Mouse (Mus musculus) liver, embryonic 12.5 days (tissue): ENCODE results near the gene Slc6a21. TPM values are rescaled to one million over a fixed set of nuclear protein-coding genes. Genes with fewer than 3 reads are reported as not detected.

Source experiments
- polyA plus RNA-seq: library from polyadenylated mRNA; unstranded; fragments of >200 nt; fragmentation: Nextera tagmentation; extraction: Ambion mirVana; gene quantifications from 2 replicates; pipeline ENCODE4 v1.2.1, GENCODE M21; 2016

Gene Slc6a21
- polyA plus RNA-seq, 1 experiment from 2014 or later = not detected

Other genes with a start within 250 kb of the Slc6a21 start
- gene Prr12, start 224.6 kb upstream of the Slc6a21 start, polyA plus RNA-seq = 3.0 and 4.1 TPM in 2 replicates
- 31.6 and 38.7 TPM in 2 replicates for gene Nosip, start 215.1 kb upstream of the Slc6a21 start, polyA plus RNA-seq
- 8.5 and 8.6 TPM in 2 replicates for gene Prrg2, start 214.8 kb upstream of the Slc6a21 start, polyA plus RNA-seq
- 69.1 and 70.9 TPM in 2 replicates for gene Rcn3, start 185.3 kb upstream of the Slc6a21 start, polyA plus RNA-seq
- gene Fcgrt, start 173.7 kb upstream of the Slc6a21 start, polyA plus RNA-seq = 26.6 and 26.9 TPM in 2 replicates
- 1,421 and 1,491 TPM in 2 replicates for gene Rps11, start 153.1 kb upstream of the Slc6a21 start, polyA plus RNA-seq
- gene Rpl13a, start 148.8 kb upstream of the Slc6a21 start, polyA plus RNA-seq = 1,134 and 1,149 TPM in 2 replicates
- 0.27 and 0.59 TPM in 2 replicates for gene Gm45713, start 141.3 kb upstream of the Slc6a21 start, polyA plus RNA-seq
- gene Flt3l, start 141.1 kb upstream of the Slc6a21 start, polyA plus RNA-seq = 5.1 and 5.7 TPM in 2 replicates
- gene Pih1d1, start 123.2 kb upstream of the Slc6a21 start, polyA plus RNA-seq = 60.5 and 61.7 TPM in 2 replicates
- 35.9 and 41.2 TPM in 2 replicates for gene Aldh16a1, start 122.9 kb upstream of the Slc6a21 start, polyA plus RNA-seq
- not detected in 2 replicates for gene Slc17a7, start 113.6 kb upstream of the Slc6a21 start, polyA plus RNA-seq
- gene Gfy, start 97.9 kb upstream of the Slc6a21 start, polyA plus RNA-seq = not detected in 2 replicates
- not detected in 2 replicates for gene Pth2, start 96.5 kb upstream of the Slc6a21 start, polyA plus RNA-seq
- gene Ccdc155, start 72.6 kb upstream of the Slc6a21 start, polyA plus RNA-seq = 0.07 and 0.13 TPM in 2 replicates
- 1.9 and 3.0 TPM in 2 replicates for gene Dkkl1, start 65.4 kb upstream of the Slc6a21 start, polyA plus RNA-seq
- 23.6 and 28.2 TPM in 2 replicates for gene Tead2, start 61.8 kb upstream of the Slc6a21 start, polyA plus RNA-seq
- gene Cd37, start 38.4 kb upstream of the Slc6a21 start, polyA plus RNA-seq = 14.0 and 14.6 TPM in 2 replicates
- not detected in 2 replicates for gene Slc6a16, start 36.4 kb upstream of the Slc6a21 start, polyA plus RNA-seq
- gene Trpm4, start 56.3 kb downstream of the Slc6a21 start, polyA plus RNA-seq = 1.2 and 2.2 TPM in 2 replicates
- 0.08 and 0.23 TPM in 2 replicates for gene Hrc, start 57.8 kb downstream of the Slc6a21 start, polyA plus RNA-seq
- gene Ppfia3, start 89.5 kb downstream of the Slc6a21 start, polyA plus RNA-seq = 0.37 and 0.45 TPM in 2 replicates
- gene Lin7b, start 93.1 kb downstream of the Slc6a21 start, polyA plus RNA-seq = 0.38 TPM in 1 of 2 replicates, not detected in the other
- gene Snrnp70, start 118.2 kb downstream of the Slc6a21 start, polyA plus RNA-seq = 170 and 179 TPM in 2 replicates
- 0.05 and 0.10 TPM in 2 replicates for gene Kcna7, start 128.1 kb downstream of the Slc6a21 start, polyA plus RNA-seq
- gene Ntf5, start 136.2 kb downstream of the Slc6a21 start, polyA plus RNA-seq = 0.81 and 0.87 TPM in 2 replicates
- not detected in 2 replicates for gene Lhb, start 143.3 kb downstream of the Slc6a21 start, polyA plus RNA-seq
- gene Gys1, start 157.3 kb downstream of the Slc6a21 start, polyA plus RNA-seq = 8.6 and 10.2 TPM in 2 replicates
- gene Ruvbl2, start 160.6 kb downstream of the Slc6a21 start, polyA plus RNA-seq = 135 and 141 TPM in 2 replicates
- gene Ftl1, start 182.4 kb downstream of the Slc6a21 start, polyA plus RNA-seq = 7,751 and 8,218 TPM in 2 replicates
- 147 and 155 TPM in 2 replicates for gene Bax, start 189.4 kb downstream of the Slc6a21 start, polyA plus RNA-seq
- 1.9 and 2.0 TPM in 2 replicates for gene Tulp2, start 204.4 kb downstream of the Slc6a21 start, polyA plus RNA-seq
- not detected in 2 replicates for gene Gm45808, start 209.3 kb downstream of the Slc6a21 start, polyA plus RNA-seq
- gene Dhdh, start 211.3 kb downstream of the Slc6a21 start, polyA plus RNA-seq = 2.8 and 3.1 TPM in 2 replicates
- 140 and 146 TPM in 2 replicates for gene Nucb1, start 232.9 kb downstream of the Slc6a21 start, polyA plus RNA-seq
- 157 and 165 TPM in 2 replicates for gene Ppp1r15a, start 248.8 kb downstream of the Slc6a21 start, polyA plus RNA-seq
- gene Plekha4, start 248.8 kb downstream of the Slc6a21 start, polyA plus RNA-seq = 0.80 and 0.87 TPM in 2 replicates